Mouse (Mus musculus): Measurements from ENCODE around the gene Herc1. TPM values are rescaled to one million over a fixed set of nuclear protein-coding genes. Genes with fewer than 3 reads are reported as not detected.

Gene Herc1
- polyA plus RNA-seq, 1 experiment = 18.9 TPM

DNA sequence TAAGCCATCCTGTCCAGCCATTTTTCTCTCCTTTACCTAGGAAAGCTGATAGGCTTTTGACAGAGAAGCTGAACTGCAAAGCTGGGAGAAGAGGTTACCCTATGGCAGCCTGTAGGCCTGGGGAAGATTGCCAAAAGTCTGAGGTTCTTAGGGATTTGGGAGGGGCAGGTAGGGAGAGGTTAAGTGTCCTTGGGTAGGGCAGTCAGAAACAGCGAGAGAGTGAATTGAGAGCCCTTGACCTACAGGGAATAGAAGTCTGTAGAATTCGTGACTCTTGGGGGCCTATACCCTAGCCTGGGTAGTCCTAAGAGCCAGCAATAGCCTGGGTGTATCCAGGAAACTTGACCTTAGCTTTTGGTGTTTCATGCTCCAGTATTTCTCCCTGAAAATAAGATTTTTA lies 17.9 kb upstream of the Herc1 start:
- Histone ChIP-seq H3K4me3 (ENCODE audit: extremely low read depth, insufficient read depth, insufficient read length) (no peak overlapping the region), H3K27me3 (ENCODE audit: control insufficient read depth, insufficient read depth, low read length) (no peaks in the 10 kb centered on the region), H3K4me1 (ENCODE audit: control insufficient read depth, insufficient read depth, insufficient read length) (peaks cover under 1% of the 10 kb centered on the region; the same call in 1 of the 2 replicates), H3K36me3 (ENCODE audit: control insufficient read depth, insufficient read depth, low read length) (no peaks in the 10 kb centered on the region), H3K27ac (ENCODE audit: insufficient read depth, low read length) (no peak overlapping the region)
- no peak for TF ChIP-seq POLR2A (IDR thresholded peaks at IDR 0.05; ENCODE audit: low read depth, low read length)
- no peak for TF ChIP-seq CTCF (IDR thresholded peaks at IDR 0.05; ENCODE audit: extremely low read depth, insufficient read depth, insufficient read length, insufficient replicate concordance)
- no peak for DNase-seq (ENCODE audit: low read depth in 1 of 2, low spot score in 2 of 2)
- 76% methylated on average over 2 of the region's 2 CpGs for WGBS

DNA sequence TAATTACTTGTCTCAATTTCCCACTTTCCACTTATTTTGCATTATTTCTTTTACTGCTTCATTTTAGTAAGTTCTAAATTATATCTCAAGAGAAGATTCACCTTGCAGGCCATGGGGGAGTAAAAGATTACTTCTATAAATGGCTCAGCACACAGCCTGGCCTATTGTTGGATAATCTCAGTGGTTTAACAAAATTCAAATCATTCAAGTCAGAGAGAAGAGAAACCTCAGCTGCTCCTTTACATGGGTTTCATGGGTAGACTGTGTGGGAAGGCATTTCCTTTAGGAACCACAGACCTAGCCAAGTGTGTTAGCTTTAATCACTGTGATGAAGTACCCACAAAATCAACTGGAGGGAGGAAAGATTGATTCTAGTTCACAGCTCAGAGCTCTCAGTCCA lies 13.0 kb upstream of the Herc1 start:
- no peak overlapping the region for H3K27ac ChIP-seq (ENCODE audit: insufficient read depth, low read length)
- DNase-seq (ENCODE audit: low read depth in 1 of 2, low spot score in 2 of 2) = no peak
- no peak overlapping the region for H3K4me3 ChIP-seq (ENCODE audit: extremely low read depth, insufficient read depth, insufficient read length)
- H3K27me3 ChIP-seq (ENCODE audit: control insufficient read depth, insufficient read depth, low read length) = no peaks in the 10 kb centered on the region
- peaks cover 2% of the 10 kb centered on the region; the same call in 1 of the 2 replicates for H3K4me1 ChIP-seq (ENCODE audit: control insufficient read depth, insufficient read depth, insufficient read length)
- no peak for TF ChIP-seq CTCF (IDR thresholded peaks at IDR 0.05; ENCODE audit: extremely low read depth, insufficient read depth, insufficient read length, insufficient replicate concordance)
- no peak for TF ChIP-seq POLR2A (IDR thresholded peaks at IDR 0.05; ENCODE audit: low read depth, low read length)
- H3K36me3 ChIP-seq (ENCODE audit: control insufficient read depth, insufficient read depth, low read length) = no peaks in the 10 kb centered on the region

DNA sequence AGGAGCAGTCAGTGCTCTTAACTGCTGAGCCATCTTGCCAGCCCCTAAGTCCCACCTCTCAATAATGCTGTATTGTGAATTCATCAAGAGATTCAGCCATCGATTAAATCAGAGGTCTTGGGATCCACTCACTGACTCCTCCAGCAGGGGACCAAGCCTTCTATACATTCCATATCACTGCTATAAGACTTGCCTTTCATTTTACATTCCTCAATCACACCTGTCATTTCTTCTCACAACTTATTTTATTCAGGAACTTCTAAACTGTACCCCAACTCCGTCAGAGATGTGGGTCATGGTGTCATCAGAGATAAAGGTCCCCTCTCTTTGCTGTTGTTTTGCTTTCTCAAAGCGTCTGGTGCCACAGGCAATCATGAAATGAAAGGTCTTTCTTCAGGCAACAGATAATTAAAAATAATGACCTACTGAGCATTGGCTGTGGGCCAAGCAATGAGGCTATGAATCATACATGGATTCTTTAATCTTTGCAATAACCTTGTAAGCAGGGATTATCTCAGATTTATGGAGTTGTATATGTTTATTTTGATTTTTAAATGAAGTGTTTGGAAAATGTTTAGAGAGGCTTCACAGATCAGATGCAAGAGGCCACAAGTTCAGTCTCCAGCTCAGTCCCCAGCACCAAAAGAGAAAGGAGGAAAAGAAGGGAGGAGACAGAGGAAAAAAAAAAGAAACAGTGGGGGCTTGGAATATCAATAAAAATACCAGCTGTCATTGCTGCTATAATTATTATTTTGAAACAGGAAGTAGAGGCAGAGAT lies 12.1 kb upstream of the Herc1 start:
- DNase-seq (ENCODE audit: low read depth in 1 of 2, low spot score in 2 of 2) = no peak
- Histone ChIP-seq H3K27me3 (ENCODE audit: control insufficient read depth, insufficient read depth, low read length) (no peaks in the 10 kb centered on the region), H3K4me1 (ENCODE audit: control insufficient read depth, insufficient read depth, insufficient read length) (peaks cover 2% of the 10 kb centered on the region; the same call in 1 of the 2 replicates), H3K4me3 (ENCODE audit: extremely low read depth, insufficient read depth, insufficient read length) (no peak overlapping the region), H3K36me3 (ENCODE audit: control insufficient read depth, insufficient read depth, low read length) (no peaks in the 10 kb centered on the region), H3K27ac (ENCODE audit: insufficient read depth, low read length) (no peak overlapping the region)
- TF ChIP-seq POLR2A (IDR thresholded peaks at IDR 0.05; ENCODE audit: low read depth, low read length) (no peak), CTCF (IDR thresholded peaks at IDR 0.05; ENCODE audit: extremely low read depth, insufficient read depth, insufficient read length, insufficient replicate concordance) (no peak)
- 84% methylated on average over 3 of the region's 3 CpGs for WGBS

DNA sequence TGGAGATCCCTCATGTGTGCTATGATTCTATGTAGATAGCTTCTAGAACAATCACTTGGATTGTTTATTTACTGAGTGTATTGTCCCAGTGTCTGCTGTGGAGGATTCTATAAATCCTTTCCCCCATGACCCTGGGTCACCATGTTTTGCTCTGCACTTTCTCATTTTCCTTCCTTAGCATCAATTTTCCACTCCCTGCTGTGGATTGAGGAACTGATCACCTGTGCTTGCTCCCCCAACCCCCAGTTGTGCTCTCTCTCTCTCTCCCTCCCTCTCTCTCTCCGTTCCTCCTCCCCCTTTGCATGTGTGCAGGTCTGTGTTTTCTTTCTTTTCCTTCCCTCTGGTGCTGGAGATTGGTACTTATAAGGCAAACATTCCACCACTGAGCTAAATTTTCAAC lies 10.5 kb upstream of the Herc1 start:
- Histone ChIP-seq H3K4me1 (ENCODE audit: control insufficient read depth, insufficient read depth, insufficient read length) (peaks cover 2% of the 10 kb centered on the region; the same call in 1 of the 2 replicates), H3K36me3 (ENCODE audit: control insufficient read depth, insufficient read depth, low read length) (no peaks in the 10 kb centered on the region), H3K27ac (ENCODE audit: insufficient read depth, low read length) (no peak overlapping the region), H3K4me3 (ENCODE audit: extremely low read depth, insufficient read depth, insufficient read length) (no peak overlapping the region), H3K27me3 (ENCODE audit: control insufficient read depth, insufficient read depth, low read length) (no peaks in the 10 kb centered on the region)
- WGBS = 57% methylated on average over 1 of the region's 1 CpGs
- TF ChIP-seq POLR2A (IDR thresholded peaks at IDR 0.05; ENCODE audit: low read depth, low read length) = no peak
- TF ChIP-seq CTCF (IDR thresholded peaks at IDR 0.05; ENCODE audit: extremely low read depth, insufficient read depth, insufficient read length, insufficient replicate concordance) = no peak
- no peak for DNase-seq (ENCODE audit: low read depth in 1 of 2, low spot score in 2 of 2)

DNA sequence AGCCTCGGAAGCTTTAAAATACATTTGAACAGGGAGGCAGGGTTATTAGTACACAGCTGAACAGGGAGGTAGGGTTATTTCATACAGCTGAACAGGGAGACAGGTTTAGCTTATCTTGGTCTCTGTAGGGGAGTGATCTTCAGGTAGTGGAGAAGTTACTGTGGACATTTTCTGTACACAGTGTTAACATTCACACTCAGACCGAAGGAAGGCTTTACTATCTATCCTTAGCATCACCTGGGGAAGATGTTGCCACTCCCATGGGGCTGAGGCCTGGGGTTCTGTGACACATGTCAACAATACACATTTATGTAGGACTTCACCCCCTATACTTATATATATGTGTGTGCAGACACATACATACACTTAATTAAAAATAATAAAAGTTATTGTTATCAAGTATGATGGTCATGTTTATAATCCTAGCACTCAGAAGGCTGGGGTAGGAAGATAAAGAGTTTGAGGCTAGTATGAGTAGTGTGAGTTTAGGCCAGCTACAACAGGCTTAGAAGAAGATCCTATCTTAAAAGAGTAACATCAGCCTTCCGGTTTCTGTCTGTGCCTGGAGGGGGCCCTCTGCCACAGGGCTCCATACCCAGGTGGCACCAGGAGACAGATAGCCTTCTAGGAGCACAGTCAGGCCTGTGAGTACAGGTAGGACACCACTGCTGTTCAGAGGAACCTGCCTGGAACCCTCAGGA lies 9.7 kb upstream of the Herc1 start:
- Histone ChIP-seq H3K36me3 (ENCODE audit: control insufficient read depth, insufficient read depth, low read length) (no peaks in the 10 kb centered on the region), H3K27me3 (ENCODE audit: control insufficient read depth, insufficient read depth, low read length) (no peaks in the 10 kb centered on the region), H3K4me1 (ENCODE audit: control insufficient read depth, insufficient read depth, insufficient read length) (peaks cover 2% of the 10 kb centered on the region; the same call in 1 of the 2 replicates), H3K4me3 (ENCODE audit: extremely low read depth, insufficient read depth, insufficient read length) (no peak overlapping the region), H3K27ac (ENCODE audit: insufficient read depth, low read length) (no peak overlapping the region)
- no peak for DNase-seq (ENCODE audit: low read depth in 1 of 2, low spot score in 2 of 2)
- WGBS = 74% methylated on average over 3 of the region's 3 CpGs
- no peak for TF ChIP-seq POLR2A (IDR thresholded peaks at IDR 0.05; ENCODE audit: low read depth, low read length)
- TF ChIP-seq CTCF (IDR thresholded peaks at IDR 0.05; ENCODE audit: extremely low read depth, insufficient read depth, insufficient read length, insufficient replicate concordance) = no peak

DNA sequence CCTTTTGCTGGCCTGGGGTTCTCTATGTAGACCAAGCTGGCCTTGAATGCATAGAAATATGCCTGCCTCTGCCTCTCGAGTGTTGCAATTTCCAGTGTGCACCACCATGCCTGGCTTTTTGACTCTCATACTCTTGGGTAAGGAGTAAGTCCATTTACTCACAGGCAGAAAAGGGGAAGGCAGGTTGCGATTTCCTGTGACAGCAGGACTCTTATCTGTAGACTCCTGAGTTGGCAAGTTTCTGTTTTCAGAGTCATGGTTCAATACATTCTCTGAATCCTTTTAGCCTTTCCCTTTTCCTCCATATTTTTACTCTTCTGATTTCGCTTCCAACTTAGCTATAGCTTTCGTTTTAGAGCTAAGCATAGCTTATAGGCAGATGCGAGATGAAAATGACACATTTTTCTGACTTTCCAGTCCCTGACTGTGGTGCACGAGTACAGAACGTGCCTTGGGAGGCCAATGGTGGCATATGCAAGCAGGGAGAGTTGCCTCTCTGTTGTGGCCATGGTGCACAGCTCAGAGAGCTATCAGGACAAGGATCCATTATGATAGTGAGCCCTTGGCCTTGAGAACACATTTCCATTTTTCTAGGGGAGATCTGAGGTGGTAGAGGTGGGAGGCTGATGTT lies 2.7 kb upstream of the Herc1 start:
- Histone ChIP-seq H3K36me3 (ENCODE audit: control insufficient read depth, insufficient read depth, low read length) (no peaks in the 10 kb centered on the region), H3K27ac (ENCODE audit: insufficient read depth, low read length) (no peak overlapping the region), H3K27me3 (ENCODE audit: control insufficient read depth, insufficient read depth, low read length) (no peaks in the 10 kb centered on the region), H3K4me3 (ENCODE audit: extremely low read depth, insufficient read depth, insufficient read length) (no peak overlapping the region), H3K4me1 (ENCODE audit: control insufficient read depth, insufficient read depth, insufficient read length) (no peaks in the 10 kb centered on the region)
- no peak for DNase-seq (ENCODE audit: low read depth in 1 of 2, low spot score in 2 of 2)
- WGBS = 63% methylated on average over 7 of the region's 7 CpGs
- no peak for TF ChIP-seq POLR2A (IDR thresholded peaks at IDR 0.05; ENCODE audit: low read depth, low read length)
- no peak for TF ChIP-seq CTCF (IDR thresholded peaks at IDR 0.05; ENCODE audit: extremely low read depth, insufficient read depth, insufficient read length, insufficient replicate concordance)
